Mouse (Mus musculus) hindbrain, embryonic 13.5 days (tissue): Measurements from ENCODE around the gene Znrf3. TPM values are rescaled to one million over a fixed set of nuclear protein-coding genes. Genes with fewer than 3 reads are reported as not detected.
A peak's percentile ranks its signal among the peaks of the same experiment; 100 is the strongest.

Source experiments
- ATAC-seq: fragments of 200-750 bp; cut with Nextera tagmentation; 2 replicates; pipeline ENCODE4 v1.8.0; 2017; ENCODE audit warnings: moderate TSS enrichment; ENCODE audit not compliant: low FRiP score
- H3K27ac ChIP-seq: fragments of 300-500 bp; sonication (generic); 2 replicates; pipeline ENCODE4 v1.5.1; 2015; ENCODE audit warnings: inconsistent platforms, mild to moderate bottlenecking, moderate library complexity
- H3K27me3 ChIP-seq: fragments of 300-500 bp; sonication (generic); 2 replicates; pipeline ENCODE4 v1.6.1; 2015; ENCODE audit warnings: mild to moderate bottlenecking, inconsistent platforms
- H3K36me3 ChIP-seq: fragments of 300-500 bp; sonication (generic); 2 replicates; pipeline ENCODE4 v1.6.1; 2015; ENCODE audit warnings: mild to moderate bottlenecking, inconsistent platforms
- H3K4me1 ChIP-seq: fragments of 300-500 bp; sonication (generic); replicated peaks from 2 replicates; pipeline ENCODE4 v1.6.1; 2015; ENCODE audit warnings: inconsistent platforms
- H3K4me2 ChIP-seq: fragments of 300-500 bp; sonication (generic); 2 replicates; pipeline ENCODE4 v1.6.1; 2015; ENCODE audit warnings: inconsistent platforms, mild to moderate bottlenecking, moderate library complexity
- H3K4me3 ChIP-seq: fragments of 300-500 bp; sonication (generic); 2 replicates; pipeline ENCODE4 v1.5.1; 2015; ENCODE audit warnings: mild to moderate bottlenecking, inconsistent platforms
- H3K9ac ChIP-seq: fragments of 300-500 bp; sonication (generic); 2 replicates; pipeline ENCODE4 v1.6.1; 2015; ENCODE audit warnings: mild to moderate bottlenecking, inconsistent platforms
- H3K9me3 ChIP-seq: fragments of 300-500 bp; sonication (generic); 2 replicates; pipeline ENCODE4 v1.6.1; 2016; ENCODE audit warnings: inconsistent platforms
- WGBS: fragments of 180-500 bp; shearing (Covaris S2); methylation state at CpG from one replicate; pipeline ENCODE4 v1.1.7; 2015; 5-methylcytosine and 5-hydroxymethylcytosine counted together
- polyA plus RNA-seq: library from polyadenylated mRNA; unstranded; fragments of >200 nt; fragmentation: Nextera tagmentation; extraction: Ambion mirVana; gene quantifications from 2 replicates; pipeline ENCODE4 v1.2.1, GENCODE M21; 2015

Znrf3 gene
- polyA plus RNA-seq, 1 experiment from 2014 or later = 7.1 TPM

- ATAC-seq = no peak
- H3K9me3 ChIP-seq = no peaks in the 10 kb centered on the region
- no peaks in the 10 kb centered on the region for H3K27me3 ChIP-seq
- WGBS = 84% methylated on average over 3 of the region's 3 CpGs
- H3K27ac ChIP-seq = no peak overlapping the region
- peaks cover 29% of the 10 kb centered on the region for H3K4me1 ChIP-seq
- H3K4me2 ChIP-seq = no peak overlapping the region
- no peaks in the 10 kb centered on the region for H3K36me3 ChIP-seq
- no peak overlapping the region for H3K4me3 ChIP-seq
- H3K9ac ChIP-seq = no peak overlapping the region
These were observed 149.8 kb downstream of the Znrf3 start for GRCm38 (mm10) chr11:5294805-5295204.

DNA sequence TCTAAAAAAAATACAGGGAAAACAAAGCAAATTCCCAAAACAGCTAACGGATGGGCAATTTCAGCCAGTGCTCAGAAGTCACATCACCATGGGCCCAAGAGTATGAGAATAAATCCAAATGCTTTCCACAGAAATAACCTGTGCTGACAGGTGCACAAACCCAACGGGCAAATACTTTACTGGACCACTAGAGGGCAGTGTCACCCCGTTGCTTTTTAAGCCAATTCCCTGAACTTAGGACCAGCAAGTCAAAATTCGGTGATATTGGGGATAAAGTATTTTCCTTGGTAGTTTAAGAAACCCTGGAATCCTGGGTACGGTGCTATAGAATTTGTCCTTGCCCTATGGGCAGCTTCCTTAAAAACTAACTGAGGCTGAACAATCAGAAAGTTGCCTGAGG, 154.0 kb downstream of the Znrf3 start:
- peaks cover 8% of the 10 kb centered on the region; the same call in 1 of the 2 replicates for H3K4me1 ChIP-seq
- H3K9me3 ChIP-seq = no peaks in the 10 kb centered on the region
- no peak overlapping the region for H3K4me3 ChIP-seq
- peaks cover 17% of the 10 kb centered on the region for H3K36me3 ChIP-seq
- H3K9ac ChIP-seq = no peak overlapping the region
- H3K27ac ChIP-seq = no peak overlapping the region
- ATAC-seq = 0 out of 2 replicates have a peak, but pooled peaks have one; percentile 17
- no peak overlapping the region for H3K4me2 ChIP-seq
- no peaks in the 10 kb centered on the region for H3K27me3 ChIP-seq
- WGBS = 26% methylated on average over 5 of the region's 5 CpGs

GRCm38 (mm10) chr11:5289826-5290580, 154.6 kb downstream of the Znrf3 start:
- WGBS = 74% methylated on average over 4 of the region's 4 CpGs
- H3K27ac ChIP-seq = no peak overlapping the region
- ATAC-seq = no peak

GRCm38 (mm10) chr11:5283987-5284386, 160.7 kb downstream of the Znrf3 start:
- Histone ChIP-seq H3K27ac (no peak overlapping the region), H3K9me3 (no peaks in the 10 kb centered on the region), H3K36me3 (peaks cover 53% of the 10 kb centered on the region), H3K27me3 (no peaks in the 10 kb centered on the region), H3K9ac (no peak overlapping the region), H3K4me1 (0 out of 2 replicates have a peak, but pooled peaks cover under 1% of the 10 kb centered on the region), H3K4me3 (no peak overlapping the region), H3K4me2 (no peak overlapping the region)
- no peak for ATAC-seq
- 93% methylated on average over 2 of the region's 2 CpGs for WGBS

More at GRCm38 (mm10) chr11:5289826-5290580, 154.6 kb downstream of the Znrf3 start:
- H3K9ac ChIP-seq = no peak overlapping the region
- no peak overlapping the region for H3K4me2 ChIP-seq
- H3K4me1 ChIP-seq = peaks cover 8% of the 10 kb centered on the region; the same call in 1 of the 2 replicates
- H3K27me3 ChIP-seq = no peaks in the 10 kb centered on the region
- H3K4me3 ChIP-seq = no peak overlapping the region
- H3K9me3 ChIP-seq = no peaks in the 10 kb centered on the region
- H3K36me3 ChIP-seq = peaks cover 20% of the 10 kb centered on the region

- 81% methylated on average over 7 of the region's 7 CpGs for WGBS
- H3K4me1 ChIP-seq = peaks cover 7% of the 10 kb centered on the region; the same call in 1 of the 2 replicates
- no peak for ATAC-seq
- no peaks in the 10 kb centered on the region for H3K27me3 ChIP-seq
- no peak overlapping the region for H3K4me2 ChIP-seq
- peaks cover 39% of the 10 kb centered on the region for H3K36me3 ChIP-seq
- H3K9ac ChIP-seq = no peak overlapping the region
- H3K9me3 ChIP-seq = no peaks in the 10 kb centered on the region
- no peak overlapping the region for H3K27ac ChIP-seq
- H3K4me3 ChIP-seq = no peak overlapping the region
These were observed 163.7 kb downstream of the Znrf3 start for GRCm38 (mm10) chr11:5280932-5281331.

GRCm38 (mm10) chr11:5278463-5278862, 166.2 kb downstream of the Znrf3 start:
- H3K9me3 ChIP-seq = no peaks in the 10 kb centered on the region
- no peak for ATAC-seq
- H3K4me2 ChIP-seq = no peak overlapping the region
- peaks cover 23% of the 10 kb centered on the region for H3K36me3 ChIP-seq
- H3K9ac ChIP-seq = no peak overlapping the region
- H3K4me1 ChIP-seq = peaks cover 7% of the 10 kb centered on the region; the same call in 1 of the 2 replicates
- 72% methylated on average over 2 of the region's 2 CpGs for WGBS
- no peak overlapping the region for H3K4me3 ChIP-seq
- H3K27me3 ChIP-seq = no peaks in the 10 kb centered on the region
- no peak overlapping the region for H3K27ac ChIP-seq

DNA sequence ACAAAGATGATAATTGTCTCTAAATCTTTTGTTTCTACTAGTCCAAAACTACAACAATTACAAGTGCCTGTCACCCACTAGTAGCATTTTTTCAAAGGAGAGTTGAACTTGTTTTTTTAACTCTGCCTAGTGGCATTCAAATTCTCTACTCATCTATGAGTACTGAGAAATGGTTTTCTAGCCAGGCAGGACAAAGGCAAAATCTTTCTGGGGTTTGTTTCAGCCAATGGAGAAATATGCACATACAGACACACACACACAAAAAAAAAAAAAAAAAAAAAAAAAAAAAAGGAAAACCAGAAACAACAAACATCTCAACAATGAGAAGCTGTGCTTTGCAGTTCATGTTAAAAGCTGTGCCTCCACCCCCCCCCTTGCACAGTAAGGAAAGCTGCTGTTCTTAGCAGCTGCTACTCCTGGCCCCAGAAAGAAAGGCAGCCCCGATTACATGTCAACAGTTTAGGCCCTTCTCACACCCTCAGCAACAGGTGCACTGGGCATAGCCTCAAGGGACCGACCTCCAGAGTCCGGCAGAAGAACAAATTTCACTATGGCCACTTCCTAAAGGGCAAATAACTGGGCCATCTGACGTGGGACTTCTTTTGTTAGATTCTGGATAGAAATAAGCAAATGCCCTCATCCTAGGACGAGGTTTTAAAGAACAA, 167.2 kb downstream of the Znrf3 start:
- Histone ChIP-seq H3K36me3 (peaks cover 17% of the 10 kb centered on the region), H3K4me1 (peaks cover 12% of the 10 kb centered on the region; the same call in 1 of the 2 replicates), H3K4me3 (no peak overlapping the region), H3K27ac (no peak overlapping the region), H3K4me2 (no peak overlapping the region), H3K27me3 (no peaks in the 10 kb centered on the region), H3K9me3 (no peaks in the 10 kb centered on the region), H3K9ac (no peak overlapping the region)
- no peak for ATAC-seq
- WGBS = 70% methylated on average over 5 of the region's 5 CpGs

DNA sequence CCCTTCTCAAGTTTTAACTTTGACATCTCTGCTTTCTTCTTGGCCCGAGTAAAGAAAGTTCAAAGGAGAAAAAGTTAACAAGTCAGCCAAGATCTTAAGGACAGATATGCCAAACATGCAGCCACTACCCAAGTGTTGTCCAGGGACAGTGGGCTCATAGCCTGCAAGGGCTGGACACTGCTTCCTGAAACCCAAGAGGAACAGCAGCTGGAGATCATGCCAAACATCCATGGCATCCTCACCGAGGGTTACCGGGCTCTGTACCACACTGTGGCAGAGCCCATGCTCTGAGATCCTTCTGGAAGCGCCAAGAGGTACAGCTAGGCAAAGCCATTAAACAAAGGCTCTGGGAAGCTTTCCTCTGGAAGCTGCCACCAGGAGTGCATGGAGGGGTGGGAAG, 169.4 kb downstream of the Znrf3 start:
- no peak overlapping the region for H3K4me2 ChIP-seq
- ATAC-seq = no peak
- no peaks in the 10 kb centered on the region for H3K9me3 ChIP-seq
- no peak overlapping the region for H3K4me3 ChIP-seq
- H3K36me3 ChIP-seq = no peaks in the 10 kb centered on the region
- H3K27me3 ChIP-seq = no peaks in the 10 kb centered on the region
- no peak overlapping the region for H3K27ac ChIP-seq
- WGBS = 82% methylated on average over 4 of the region's 4 CpGs
- peaks cover 24% of the 10 kb centered on the region for H3K4me1 ChIP-seq
- H3K9ac ChIP-seq = no peak overlapping the region

- H3K27me3 ChIP-seq = no peaks in the 10 kb centered on the region
- H3K9ac ChIP-seq = no peak overlapping the region
- no peaks in the 10 kb centered on the region for H3K36me3 ChIP-seq
- no peaks in the 10 kb centered on the region for H3K9me3 ChIP-seq
- H3K27ac ChIP-seq = no peak overlapping the region
- H3K4me3 ChIP-seq = no peak overlapping the region
- peaks cover 17% of the 10 kb centered on the region for H3K4me1 ChIP-seq
- no peak for ATAC-seq
- 79% methylated on average over 9 of the region's 9 CpGs for WGBS
- no peak overlapping the region for H3K4me2 ChIP-seq
These were observed 172.0 kb downstream of the Znrf3 start for GRCm38 (mm10) chr11:5272536-5273234.

DNA sequence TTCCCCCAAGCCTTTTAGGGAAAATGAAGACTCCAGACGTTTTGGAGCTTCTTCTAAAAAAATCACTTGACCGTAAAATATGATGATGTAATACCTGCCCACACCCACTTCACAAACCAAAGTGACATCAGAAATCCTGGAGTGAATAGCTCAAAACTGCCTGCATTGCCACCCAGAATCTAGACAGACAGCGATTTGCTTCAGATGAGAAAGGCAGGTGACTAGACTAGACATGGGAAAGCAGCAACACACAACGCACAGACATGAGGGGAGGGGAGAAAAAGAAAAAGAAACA, 172.6 kb downstream of the Znrf3 start:
- Histone ChIP-seq H3K27me3 (no peaks in the 10 kb centered on the region), H3K4me3 (no peak overlapping the region), H3K9ac (no peak overlapping the region), H3K4me1 (peaks cover 17% of the 10 kb centered on the region), H3K27ac (peak overlapping the region; percentile 69), H3K4me2 (no peak overlapping the region), H3K36me3 (no peaks in the 10 kb centered on the region), H3K9me3 (no peaks in the 10 kb centered on the region)
- no peak for ATAC-seq
- WGBS = 57% methylated on average over 4 of the region's 4 CpGs

DNA sequence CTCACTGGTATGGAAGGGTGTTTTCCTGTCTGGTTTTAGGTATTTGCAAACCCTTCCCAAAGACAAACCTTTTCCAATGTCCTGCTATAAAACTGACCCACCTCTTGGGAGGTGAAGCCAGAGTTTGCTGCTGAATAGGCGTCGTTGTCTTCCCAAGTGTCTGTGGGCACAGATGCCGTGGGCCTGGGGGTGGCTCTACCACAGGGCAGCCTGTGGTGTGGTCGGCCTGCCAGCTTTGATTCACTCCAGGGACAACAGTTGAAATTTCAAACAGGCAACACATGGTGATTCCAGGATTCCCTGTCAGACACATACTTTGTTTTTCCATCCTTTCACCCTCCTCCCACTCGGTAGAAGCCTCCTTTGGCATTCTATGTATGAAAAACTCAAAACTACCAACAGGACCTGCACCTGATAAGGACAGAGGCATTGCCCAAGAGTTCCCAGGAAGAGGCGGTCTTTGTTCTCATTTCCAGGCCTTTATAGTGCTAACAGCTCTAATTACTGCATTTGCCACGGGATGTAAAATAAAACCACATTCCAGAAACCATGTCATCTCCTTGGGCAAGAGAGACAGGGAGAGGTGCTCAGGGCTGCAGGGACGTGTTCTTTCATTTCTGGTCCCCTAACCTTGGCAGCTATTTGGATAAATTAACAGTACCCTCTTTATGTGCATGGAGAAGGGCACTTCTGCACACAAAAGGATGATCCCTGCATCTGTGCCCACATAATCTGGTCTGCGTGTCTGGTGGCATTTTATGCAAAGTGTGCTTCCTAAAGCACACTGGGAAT, 173.2 kb downstream of the Znrf3 start:
- peaks cover 17% of the 10 kb centered on the region for H3K4me1 ChIP-seq
- ATAC-seq = no peak
- H3K27ac ChIP-seq = peak overlapping the region; percentile 69
- H3K27me3 ChIP-seq = no peaks in the 10 kb centered on the region
- WGBS = 43% methylated on average over 9 of the region's 9 CpGs
- no peak overlapping the region for H3K9ac ChIP-seq
- H3K4me3 ChIP-seq = no peak overlapping the region
- H3K36me3 ChIP-seq = no peaks in the 10 kb centered on the region
- H3K9me3 ChIP-seq = no peaks in the 10 kb centered on the region
- H3K4me2 ChIP-seq = no peak overlapping the region
